Mouse (Mus musculus) macrophage (primary cell): ENCODE measurements around the gene Slc16a14. TPM values are rescaled to one million over a fixed set of nuclear protein-coding genes. Genes with fewer than 3 reads are reported as not detected.

Source experiments
- H3K27ac ChIP-seq: fragments of 350-480 bp; formaldehyde crosslinking; 2 replicates; pipeline ENCODE4 v1.9.0; 2021
- H3K36me3 ChIP-seq: fragments of 350-480 bp; formaldehyde crosslinking; 2 replicates; pipeline ENCODE4 v1.9.0; 2021; ENCODE audit errors: inconsistent target
- H3K4me3 ChIP-seq: fragments of 350-480 bp; formaldehyde crosslinking; 2 replicates; pipeline ENCODE4 v1.9.0; 2021; ENCODE audit errors: inconsistent target
- H3K79me2 ChIP-seq: fragments of 350-480 bp; formaldehyde crosslinking; 2 replicates; pipeline ENCODE4 v1.9.0; 2021; ENCODE audit errors: inconsistent target
- WGBS: methylation state at CpG from one replicate; pipeline ENCODE4 v1.1.7; 2026; ENCODE audit warnings: inconsistent platforms; ENCODE audit not compliant: missing documents; 5-methylcytosine and 5-hydroxymethylcytosine counted together
- polyA plus RNA-seq: library from polyadenylated mRNA; stranded (reverse); fragments of 250-400 nt; gene quantifications from 3 replicates; pipeline ENCODE4 v1.2.4, GENCODE M21; 2018; ENCODE audit warnings: inconsistent platforms

The Slc16a14 gene
- polyA plus RNA-seq, 1 experiment from 2014 or later: 0.06 TPM

- Histone ChIP-seq H3K79me2 (no peaks in the 10 kb centered on the region), H3K4me3 (no peak overlapping the region), H3K27ac (no peak overlapping the region), H3K36me3 (no peaks in the 10 kb centered on the region)
- WGBS: 88% methylated on average over 8 of the region's 8 CpGs
Measured at GRCm38 (mm10) chr1:84889330-84890004, 45.5 kb downstream of the Slc16a14 start.

- Histone ChIP-seq H3K4me3 (no peak overlapping the region), H3K27ac (no peak overlapping the region), H3K79me2 (no peaks in the 10 kb centered on the region), H3K36me3 (no peaks in the 10 kb centered on the region)
- WGBS: 95% methylated on average over 6 of the region's 6 CpGs
Measured at GRCm38 (mm10) chr1:84885921-84886320, 49.0 kb downstream of the Slc16a14 start.

- H3K36me3 ChIP-seq: no peaks in the 10 kb centered on the region
- H3K79me2 ChIP-seq: no peaks in the 10 kb centered on the region
- 81% methylated on average over 3 of the region's 3 CpGs for WGBS
- H3K27ac ChIP-seq: no peak overlapping the region
- no peak overlapping the region for H3K4me3 ChIP-seq
Measured at GRCm38 (mm10) chr1:84885174-84885573, 49.8 kb downstream of the Slc16a14 start.

- no peaks in the 10 kb centered on the region for H3K79me2 ChIP-seq
- H3K4me3 ChIP-seq: no peak overlapping the region
- no peaks in the 10 kb centered on the region for H3K36me3 ChIP-seq
- H3K27ac ChIP-seq: 0 out of 2 replicates have a peak overlapping the region, but pooled peaks have one; percentile 10
- WGBS: 95% methylated on average over 4 of the region's 4 CpGs
Measured at GRCm38 (mm10) chr1:84883889-84884288, 51.0 kb downstream of the Slc16a14 start.

GRCm38 (mm10) chr1:84882937-84883336, 52.0 kb downstream of the Slc16a14 start:
- no peaks in the 10 kb centered on the region for H3K36me3 ChIP-seq
- 50% methylated on average over 4 of the region's 4 CpGs for WGBS

GRCm38 (mm10) chr1:84882066-84882532, 52.8 kb downstream of the Slc16a14 start:
- Histone ChIP-seq H3K4me3 (no peak overlapping the region), H3K79me2 (no peaks in the 10 kb centered on the region), H3K36me3 (no peaks in the 10 kb centered on the region), H3K27ac (peak overlapping the region; percentile 43)
- WGBS: 95% methylated on average over 2 of the region's 2 CpGs

More at GRCm38 (mm10) chr1:84882937-84883336, 52.0 kb downstream of the Slc16a14 start:
- no peak overlapping the region for H3K4me3 ChIP-seq
- H3K27ac ChIP-seq: peak overlapping the region; percentile 10; the same call in 1 of the 2 replicates
- no peaks in the 10 kb centered on the region for H3K79me2 ChIP-seq

GRCm38 (mm10) chr1:84881248-84882065, 53.5 kb downstream of the Slc16a14 start:
- no peaks in the 10 kb centered on the region for H3K79me2 ChIP-seq
- 81% methylated on average over 11 of the region's 11 CpGs for WGBS
- no peaks in the 10 kb centered on the region for H3K36me3 ChIP-seq
- H3K4me3 ChIP-seq: no peak overlapping the region
- peak overlapping the region; percentile 43; the same call in 1 of the 2 replicates for H3K27ac ChIP-seq

- Histone ChIP-seq H3K27ac (no peak overlapping the region), H3K79me2 (no peaks in the 10 kb centered on the region), H3K36me3 (no peaks in the 10 kb centered on the region), H3K4me3 (no peak overlapping the region)
- 94% methylated on average over 8 of the region's 8 CpGs for WGBS
Measured at GRCm38 (mm10) chr1:84879571-84880120, 55.3 kb downstream of the Slc16a14 start.

- Histone ChIP-seq H3K4me3 (no peak overlapping the region), H3K79me2 (no peaks in the 10 kb centered on the region), H3K36me3 (no peaks in the 10 kb centered on the region), H3K27ac (no peak overlapping the region)
- 100% methylated on average over 2 of the region's 2 CpGs for WGBS
Measured at GRCm38 (mm10) chr1:84877590-84877989, 57.3 kb downstream of the Slc16a14 start.

- H3K27ac ChIP-seq: no peak overlapping the region
- WGBS: 72% methylated on average over 4 of the region's 4 CpGs
Measured at GRCm38 (mm10) chr1:84872939-84873338, 62.0 kb downstream of the Slc16a14 start.

GRCm38 (mm10) chr1:84872105-84872504, 62.8 kb downstream of the Slc16a14 start:
- H3K36me3 ChIP-seq: no peaks in the 10 kb centered on the region
- H3K79me2 ChIP-seq: no peaks in the 10 kb centered on the region
- WGBS: 89% methylated on average over 3 of the region's 3 CpGs
- no peak overlapping the region for H3K4me3 ChIP-seq
- no peak overlapping the region for H3K27ac ChIP-seq

More at GRCm38 (mm10) chr1:84872939-84873338, 62.0 kb downstream of the Slc16a14 start:
- H3K36me3 ChIP-seq: no peaks in the 10 kb centered on the region
- no peak overlapping the region for H3K4me3 ChIP-seq
- H3K79me2 ChIP-seq: no peaks in the 10 kb centered on the region

- Histone ChIP-seq H3K36me3 (no peaks in the 10 kb centered on the region), H3K27ac (no peak overlapping the region), H3K79me2 (no peaks in the 10 kb centered on the region), H3K4me3 (no peak overlapping the region)
- 76% methylated on average over 6 of the region's 6 CpGs for WGBS
Measured at GRCm38 (mm10) chr1:84871131-84871530, 63.8 kb downstream of the Slc16a14 start.

- Histone ChIP-seq H3K27ac (no peak overlapping the region), H3K79me2 (no peaks in the 10 kb centered on the region), H3K36me3 (no peaks in the 10 kb centered on the region), H3K4me3 (no peak overlapping the region)
- WGBS: 85% methylated on average over 7 of the region's 7 CpGs
Measured at GRCm38 (mm10) chr1:84869498-84869897, 65.4 kb downstream of the Slc16a14 start.

- no peaks in the 10 kb centered on the region for H3K36me3 ChIP-seq
- WGBS: 96% methylated on average over 4 of the region's 4 CpGs
Measured at GRCm38 (mm10) chr1:84868841-84869240, 66.1 kb downstream of the Slc16a14 start.

GRCm38 (mm10) chr1:84868311-84868710, 66.6 kb downstream of the Slc16a14 start:
- Histone ChIP-seq H3K27ac (no peak overlapping the region), H3K79me2 (no peaks in the 10 kb centered on the region), H3K4me3 (no peak overlapping the region), H3K36me3 (no peaks in the 10 kb centered on the region)

More at GRCm38 (mm10) chr1:84868841-84869240, 66.1 kb downstream of the Slc16a14 start:
- Histone ChIP-seq H3K27ac (no peak overlapping the region), H3K4me3 (no peak overlapping the region), H3K79me2 (no peaks in the 10 kb centered on the region)
